Mouse (Mus musculus) forelimb bud, embryonic 11.5 days (tissue): ENCODE measurements around the gene Kcnn3.
A peak's percentile ranks its signal among the peaks of the same experiment; 100 is the strongest.

Experiments
- DNase-seq: peaks from one replicate; pipeline ENCODE4 v3.0.0-alpha.2; 2012; ENCODE audit warnings: low read depth, low spot score

Gene Kcnn3

GRCm38 (mm10) chr3:89520618-89521502 lies 896 bp downstream of the Kcnn3 start:
- DNase-seq, result no peak

- DNase-seq, result no peak
Measured at GRCm38 (mm10) chr3:89521503-89521854, 1.5 kb downstream of the Kcnn3 start.

- no peak for DNase-seq
Measured at GRCm38 (mm10) chr3:89522450-89523128, 2.6 kb downstream of the Kcnn3 start.

- no peak for DNase-seq
Measured at GRCm38 (mm10) chr3:89526298-89527090, 6.5 kb downstream of the Kcnn3 start.

GRCm38 (mm10) chr3:89529796-89530195 lies 9.8 kb downstream of the Kcnn3 start:
- no peak for DNase-seq

GRCm38 (mm10) chr3:89534566-89535097 lies 14.7 kb downstream of the Kcnn3 start:
- no peak for DNase-seq

- no peak for DNase-seq
Measured at GRCm38 (mm10) chr3:89535147-89535546, 15.2 kb downstream of the Kcnn3 start.

GRCm38 (mm10) chr3:89539036-89539739 lies 19.2 kb downstream of the Kcnn3 start:
- DNase-seq, result no peak

GRCm38 (mm10) chr3:89539740-89540370 lies 19.9 kb downstream of the Kcnn3 start:
- no peak for DNase-seq

GRCm38 (mm10) chr3:89540371-89540743 lies 20.4 kb downstream of the Kcnn3 start:
- no peak for DNase-seq

GRCm38 (mm10) chr3:89546951-89547350 lies 27.0 kb downstream of the Kcnn3 start:
- no peak for DNase-seq

- DNase-seq, result no peak
Measured at GRCm38 (mm10) chr3:89548805-89549204, 28.8 kb downstream of the Kcnn3 start.

- no peak for DNase-seq
Measured at GRCm38 (mm10) chr3:89549488-89549887, 29.5 kb downstream of the Kcnn3 start.

GRCm38 (mm10) chr3:89551880-89552279 lies 31.9 kb downstream of the Kcnn3 start:
- no peak for DNase-seq

- no peak for DNase-seq
Measured at GRCm38 (mm10) chr3:89553432-89553831, 33.5 kb downstream of the Kcnn3 start.

GRCm38 (mm10) chr3:89553946-89554345 lies 34.0 kb downstream of the Kcnn3 start:
- no peak for DNase-seq

- no peak for DNase-seq
Measured at GRCm38 (mm10) chr3:89554587-89554986, 34.6 kb downstream of the Kcnn3 start.

- no peak for DNase-seq
Measured at GRCm38 (mm10) chr3:89557811-89558210, 37.8 kb downstream of the Kcnn3 start.

- peak; percentile 19 for DNase-seq
Measured at GRCm38 (mm10) chr3:89558972-89559910, 39.3 kb downstream of the Kcnn3 start.

GRCm38 (mm10) chr3:89561386-89561785 lies 41.4 kb downstream of the Kcnn3 start:
- DNase-seq, result no peak
